In genomic region chr2:143034350-143035085, GRCm38 (mm10) we compare ENCODE assay signal across 16 mouse cellular contexts. TPM values are rescaled to one million over a fixed set of nuclear protein-coding genes. Genes with fewer than 3 reads are reported as not detected.
A peak's percentile ranks its signal among the peaks of the same experiment; 100 is the strongest.
DNase-seq lines count a peak whose midpoint lies in the region; ATAC-seq and TF ChIP-seq lines count a peak whose summit lies in the region.
"Had no signal": no experiment of that assay in that cellular context is flagged by ENCODE, and none has a peak within 500 bp of the region (broad histone marks: within the 10 kb centered on the region; RNA-seq: fewer than 3 reads in every experiment).

No protein-coding gene starts in this region.

- H3K4me2 ChIP-seq in heart, embryonic 16.5 days (ENCODE audit: low read depth, low read length) = 0 out of 2 replicates have a peak overlapping the region, but pooled peaks have one; percentile 10
- H3K4me2 ChIP-seq in lung, embryonic 14.5 days = peak overlapping the region; percentile 48
- H3K4me2 ChIP-seq in neural tube, embryonic 15.5 days = peak overlapping the region; percentile 18; the same call in 1 of the 2 replicates
- H3K4me2 ChIP-seq: heart, embryonic 15.5 days; midbrain, embryonic 11.5 days had no signal

- no peaks in the 10 kb centered on the region for H3K9me3 ChIP-seq in heart, embryonic 16.5 days (replicated peaks; ENCODE audit: control insufficient read depth, low read length)
- H3K9me3 ChIP-seq in lung, embryonic 14.5 days (ENCODE audit: low read depth, low read length) = no peaks in the 10 kb centered on the region
- no peaks in the 10 kb centered on the region for H3K9me3 ChIP-seq in neural tube, embryonic 15.5 days (replicated peaks)
- H3K9me3 ChIP-seq: heart, embryonic 15.5 days had no signal

- no peak for TF ChIP-seq POLR2A in brain, embryonic 14.5 days (IDR thresholded peaks at IDR 0.05; ENCODE audit: borderline replicate concordance, extremely low read depth, insufficient read depth, insufficient read length, poor library complexity, severe bottlenecking)
- TF ChIP-seq POLR2A in thymus, adult 2 months (IDR thresholded peaks at IDR 0.05; ENCODE audit: control insufficient read depth, extremely low read depth, insufficient read depth, low read length, poor library complexity) = no peak

- H3K4me3 ChIP-seq in heart, embryonic 16.5 days (ENCODE audit: low read length) = no peak overlapping the region
- 0 out of 2 replicates have a peak overlapping the region, but pooled peaks have one; percentile 7 for H3K4me3 ChIP-seq in lung, embryonic 14.5 days (ENCODE audit: low read depth, low read length)
- H3K4me3 ChIP-seq in neural tube, embryonic 15.5 days (replicated peaks) = no peak overlapping the region
- no peak overlapping the region for H3K4me3 ChIP-seq in thymus, adult 2 months (ENCODE audit: control insufficient read depth, insufficient read depth, low read length)
- H3K4me3 ChIP-seq: heart, embryonic 15.5 days had no signal

- no peaks in the 10 kb centered on the region; the same call in 1 of the 2 replicates for H3K27me3 ChIP-seq in heart, embryonic 16.5 days (ENCODE audit: control insufficient read depth, insufficient read depth, low read length)
- H3K27me3 ChIP-seq in lung, embryonic 14.5 days (ENCODE audit: insufficient read depth, low read length) = no peaks in the 10 kb centered on the region
- no peaks in the 10 kb centered on the region for H3K27me3 ChIP-seq in neural tube, embryonic 15.5 days (replicated peaks)
- no peaks in the 10 kb centered on the region for H3K27me3 ChIP-seq in thymus, adult 2 months (ENCODE audit: control insufficient read depth, insufficient read depth, low read length)
- H3K27me3 ChIP-seq: heart, embryonic 15.5 days had no signal

- ATAC-seq in heart, embryonic 16.5 days (replicated peaks; ENCODE audit: extremely low read depth, insufficient read depth, low FRiP score) = no peak
- ATAC-seq in lung, embryonic 14.5 days (ENCODE audit: insufficient read depth) = peak; percentile 93
- ATAC-seq in neural tube, embryonic 15.5 days (ENCODE audit: low FRiP score) = peak; percentile 60; the same call in 1 of the 2 replicates
- ATAC-seq: inflammation-experienced regulatory T-cells, adult 6 months had no signal

- no peak overlapping the region for H3K27ac ChIP-seq in heart, embryonic 16.5 days (ENCODE audit: low read length)
- no peak overlapping the region for H3K27ac ChIP-seq in lung, embryonic 14.5 days (ENCODE audit: low read depth)
- H3K27ac ChIP-seq in neural tube, embryonic 15.5 days (replicated peaks) = 0 out of 2 replicates have a peak overlapping the region, but pooled peaks have one; percentile 39
- no peak overlapping the region for H3K27ac ChIP-seq in thymus, adult 2 months (ENCODE audit: control insufficient read depth, insufficient read depth, low read length)
- H3K27ac ChIP-seq: heart, embryonic 15.5 days had no signal

- no peaks in the 10 kb centered on the region for H3K4me1 ChIP-seq in heart, embryonic 16.5 days (ENCODE audit: control insufficient read depth, insufficient read depth, low read length)
- H3K4me1 ChIP-seq in lung, embryonic 14.5 days (ENCODE audit: insufficient read depth) = no peaks in the 10 kb centered on the region
- H3K4me1 ChIP-seq in neural tube, embryonic 15.5 days = peaks cover 21% of the 10 kb centered on the region
- no peaks in the 10 kb centered on the region for H3K4me1 ChIP-seq in thymus, adult 2 months (replicated peaks; ENCODE audit: control insufficient read depth, insufficient read depth, low read length)
- H3K4me1 ChIP-seq: heart, embryonic 15.5 days had no signal

- no peaks in the 10 kb centered on the region for H3K36me3 ChIP-seq in heart, embryonic 16.5 days (ENCODE audit: control insufficient read depth, insufficient read depth)
- H3K36me3 ChIP-seq in lung, embryonic 14.5 days (ENCODE audit: insufficient read depth) = no peaks in the 10 kb centered on the region
- H3K36me3 ChIP-seq in neural tube, embryonic 15.5 days = no peaks in the 10 kb centered on the region
- H3K36me3 ChIP-seq in thymus, adult 2 months (ENCODE audit: control insufficient read depth, insufficient read depth, low read length) = no peaks in the 10 kb centered on the region
- H3K36me3 ChIP-seq: heart, embryonic 15.5 days had no signal

- no peak for TF ChIP-seq CTCF in lung, embryonic 14.5 days (IDR thresholded peaks at IDR 0.05; ENCODE audit: low read depth)
- TF ChIP-seq CTCF in brain, embryonic 14.5 days (IDR thresholded peaks at IDR 0.05; ENCODE audit: borderline replicate concordance, extremely low read depth, insufficient read depth, insufficient read length) = no peak
- TF ChIP-seq CTCF in thymus, adult 2 months (IDR thresholded peaks at IDR 0.05; ENCODE audit: borderline replicate concordance, control insufficient read depth, extremely low read depth, insufficient read depth, low read length, poor library complexity) = no peak

- 70% methylated on average over 7 of the region's 7 CpGs for WGBS in heart, embryonic 16.5 days
- WGBS in lung, embryonic 14.5 days = 29% methylated on average over 7 of the region's 7 CpGs
- 63% methylated on average over 7 of the region's 7 CpGs for WGBS in neural tube, embryonic 15.5 days
- 86% methylated on average over 7 of the region's 7 CpGs for WGBS in thymus, adult 2 months

- no peak overlapping the region for H3K9ac ChIP-seq in heart, embryonic 16.5 days (ENCODE audit: low read length)
- no peak overlapping the region for H3K9ac ChIP-seq in lung, embryonic 14.5 days
- no peak overlapping the region for H3K9ac ChIP-seq in neural tube, embryonic 15.5 days (replicated peaks)
- H3K9ac ChIP-seq: heart, embryonic 15.5 days had no signal

- DNase-seq in heart, postnatal 4 days = no peak
- DNase-seq in lung, embryonic 14.5 days = peak; percentile 90
- no peak for DNase-seq in lung, postnatal 25 days (ENCODE audit: low spot score)
- peak; percentile 44 for DNase-seq in brain, embryonic 14.5 days (ENCODE audit: low read depth)
- DNase-seq in thymus, adult 2 months = no peak
- no peak for DNase-seq in spleen, postnatal 4 days (ENCODE audit: low spot score in 2 of 2)
- DNase-seq: cerebellum, adult 9-11 months had no signal

RNA-seq across cellular contexts. Expression of gene Snrpb2, which starts 28.3 kb away (rescaled TPM):
- polyA plus RNA-seq in heart, embryonic 16.5 days (2015; fragmentation: Nextera tagmentation; extraction: Ambion mirVana) = 28.4 and 35.5 TPM in 2 replicates
- total RNA-seq in heart, postnatal 4 days (2021) = 10 to 100 TPM; 34.9 to 36.4 TPM
- polyA plus RNA-seq in lung, embryonic 14.5 days (2014; fragmentation: Nextera tagmentation; extraction: Ambion mirVana) = 85.2 and 91.0 TPM in 2 replicates
- 40.8 and 43.1 TPM in 2 replicates for polyA plus RNA-seq in brain, embryonic 14.5 days (2012; rRNA removed)
- polyA plus RNA-seq in neural tube, embryonic 15.5 days (2015; fragmentation: Nextera tagmentation; extraction: Ambion mirVana) = 51.8 and 53.6 TPM in 2 replicates
- 7.0 and 7.5 TPM in 2 replicates for polyA plus RNA-seq in thymus, adult 2 months (2012; rRNA removed)

RNA-seq across cellular contexts. Expression of gene Otor, which starts 43.8 kb away (rescaled TPM):
- polyA plus RNA-seq in heart, embryonic 16.5 days (2015; fragmentation: Nextera tagmentation; extraction: Ambion mirVana) = 0.30 TPM in 1 of 2 replicates, not detected in the other
- total RNA-seq in heart, postnatal 4 days (2021) = not detected
- polyA plus RNA-seq in lung, embryonic 14.5 days (2014; fragmentation: Nextera tagmentation; extraction: Ambion mirVana) = 1.0 and 1.3 TPM in 2 replicates
- polyA plus RNA-seq in brain, embryonic 14.5 days (2012; rRNA removed) = 1.1 TPM in 2 replicates
- 0.65 TPM in 1 of 2 replicates, not detected in the other for polyA plus RNA-seq in neural tube, embryonic 15.5 days (2015; fragmentation: Nextera tagmentation; extraction: Ambion mirVana)
- polyA plus RNA-seq in thymus, adult 2 months (2012; rRNA removed) = not detected in 2 replicates
- total RNA-seq: adrenal gland, postnatal 4 days; gastrocnemius, adult 8-10 months; liver, adult 2 months had no signal
- polyA plus RNA-seq: C2C12; inflammation-experienced regulatory T-cells, adult 6 months; liver, adult 2 months had no signal

Comparison
In these comparisons a context has a peak if more than half of its experiments do, and no peak if none do; other contexts are left out.
1. DNase-seq: peak in lung, embryonic 14.5 days (single experiment) and brain, embryonic 14.5 days (single experiment); none in heart, postnatal 4 days (single experiment), lung, postnatal 25 days (single experiment), thymus, adult 2 months (single experiment) and spleen, postnatal 4 days (0 of 2).
2. Peak in every context shown above with its lines, with median percentiles within 50 percentile points of each other: H3K4me2 ChIP-seq.